23 mouse cellular contexts compared by ENCODE assay signal in the genomic region with DNA sequence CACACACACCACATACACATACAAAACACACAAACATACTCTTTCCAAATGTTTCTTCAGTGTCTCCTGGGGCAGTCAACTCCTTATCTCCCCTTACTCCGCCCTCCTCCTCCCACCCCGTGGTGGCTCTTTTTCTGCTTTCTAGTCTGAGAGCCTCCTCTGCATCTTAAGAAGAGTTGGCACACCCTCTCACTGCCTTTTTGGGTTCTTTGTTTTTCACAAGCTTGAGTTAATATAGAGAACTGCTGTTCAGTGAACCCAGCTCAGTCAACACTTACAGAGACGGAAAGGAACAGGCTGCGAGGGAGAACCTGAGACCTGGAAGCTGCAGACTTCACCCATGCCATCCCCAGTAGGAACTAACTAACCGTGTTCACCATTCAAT. TPM values are rescaled to one million over a fixed set of nuclear protein-coding genes. Genes with fewer than 3 reads are reported as not detected.
DNase-seq lines count a peak whose midpoint lies in the region; TF ChIP-seq lines count a peak whose summit lies in the region.
"Had no signal": no experiment of that assay in that cellular context is flagged by ENCODE, and none has a peak within 500 bp of the region (broad histone marks: within the 10 kb centered on the region; RNA-seq: fewer than 3 reads in every experiment).

No protein-coding gene starts in this region.

- 57% methylated on average over 5 of the region's 5 CpGs for WGBS in thymus, adult 2 months

- no peak for TF ChIP-seq CTCF in thymus, adult 2 months (IDR thresholded peaks at IDR 0.05; ENCODE audit: borderline replicate concordance, control insufficient read depth, extremely low read depth, insufficient read depth, low read length, poor library complexity)

- H3K4me1 ChIP-seq in thymus, adult 2 months (replicated peaks; ENCODE audit: control insufficient read depth, insufficient read depth, low read length): peaks cover 60% of the 10 kb centered on the region

- H3K27me3 ChIP-seq in thymus, adult 2 months (ENCODE audit: control insufficient read depth, insufficient read depth, low read length): no peaks in the 10 kb centered on the region
- H3K27me3 ChIP-seq: forebrain, embryonic 13.5 days; heart, embryonic 13.5 days; neural tube, embryonic 13.5 days had no signal

- H3K36me3 ChIP-seq in thymus, adult 2 months (ENCODE audit: control insufficient read depth, insufficient read depth, low read length): no peaks in the 10 kb centered on the region
- H3K36me3 ChIP-seq: heart, embryonic 13.5 days; midbrain, embryonic 10.5 days; neural tube, embryonic 13.5 days had no signal

- H3K4me3 ChIP-seq in thymus, adult 2 months (ENCODE audit: control insufficient read depth, insufficient read depth, low read length): no peak overlapping the region
- H3K4me3 ChIP-seq: forebrain, embryonic 13.5 days; heart, embryonic 13.5 days; midbrain, embryonic 10.5 days; neural tube, embryonic 13.5 days had no signal

- TF ChIP-seq POLR2A in thymus, adult 2 months (IDR thresholded peaks at IDR 0.05; ENCODE audit: control insufficient read depth, extremely low read depth, insufficient read depth, low read length, poor library complexity): no peak

- peak overlapping the region; percentile 83 for H3K27ac ChIP-seq in thymus, adult 2 months (ENCODE audit: control insufficient read depth, insufficient read depth, low read length)
- H3K27ac ChIP-seq: forebrain, embryonic 13.5 days; heart, embryonic 13.5 days; hindbrain, postnatal 0 days; midbrain, embryonic 10.5 days; neural tube, embryonic 13.5 days; stomach, postnatal 0 days had no signal

- peak; percentile 9 to 16 for DNase-seq in left cerebral cortex, adult 18-20 months (ENCODE audit: low spot score in 2 of 2)
- no peak for DNase-seq in left cerebral cortex, adult 11 months (ENCODE audit: low spot score)
- DNase-seq in thymus, adult 2 months: peak; percentile 36
- no peak for DNase-seq in thymus, postnatal 0 days (ENCODE audit: low spot score)
- DNase-seq in brain, adult 2 months (ENCODE audit: low read depth, low spot score): peak; percentile 66
- DNase-seq in thymus, postnatal 4 days: peak; percentile 46
- DNase-seq in urinary bladder, adult 18-20 months (ENCODE audit: low spot score in 2 of 2): no peak
- DNase-seq in embryo, embryonic 10 days (ENCODE audit: low spot score): no peak
- DNase-seq: cerebellum, postnatal 10 days; heart, postnatal 36 days; kidney, adult 18-20 months; kidney, postnatal 36 days; layer of hippocampus, adult 9-11 months; liver; liver, postnatal 0 days; lung, postnatal 4 days; spleen, adult 18-20 months had no signal

RNA-seq across cellular contexts. Expression of a gene that starts 45.9 kb away (rescaled TPM):
- total RNA-seq in left cerebral cortex, adult 18-20 months (2021): 10 to 100 TPM; 37.8 to 40.1 TPM
- 71.3 and 98.8 TPM in 2 replicates for polyA plus RNA-seq in thymus, adult 2 months (2012; rRNA removed)
- polyA plus RNA-seq in thymus, postnatal 0 days (2015; fragmentation: Nextera tagmentation; extraction: Ambion mirVana): 22.8 and 27.4 TPM in 2 replicates

Comparison
In these comparisons a context has a peak if more than half of its experiments do, and no peak if none do; other contexts are left out.
1. DNase-seq: peak in left cerebral cortex, adult 18-20 months (2 of 2), thymus, adult 2 months (single experiment), brain, adult 2 months (single experiment) and thymus, postnatal 4 days (single experiment); none in left cerebral cortex, adult 11 months (single experiment), thymus, postnatal 0 days (single experiment), urinary bladder, adult 18-20 months (0 of 2) and embryo, embryonic 10 days (single experiment).